Mouse (Mus musculus) erythroid progenitor cell, adult 5-6 weeks (primary cell): Measurements from ENCODE around the gene Brd3. TPM values are rescaled to one million over a fixed set of nuclear protein-coding genes. Genes with fewer than 3 reads are reported as not detected.

Source experiments
- ATAC-seq: replicated peaks from 2 replicates; pipeline ENCODE4 v1.8.0; 2016; ENCODE audit warnings: moderate number of reproducible peaks, mild to moderate bottlenecking, moderate TSS enrichment, inconsistent platforms; ENCODE audit not compliant: poor library complexity, low FRiP score, severe bottlenecking
- total RNA-seq, 2 experiments: library from RNA; stranded (forward) in 1 of 2; stranded (reverse) in 1 of 2; fragments of 150-400 nt in 1 of 2; fragments of 186-747, 209-891 nt in 1 of 2; gene quantifications; 2 replicates each; pipeline versions ENCODE4 v1.2.3 to v1.2.4; 2015 to 2017; ENCODE audit warnings: low replicate concordance in 2 of 2

The Brd3 gene
- total RNA-seq, 2 experiments from 2014 or later = 17.3 to 30.6 TPM

DNA sequence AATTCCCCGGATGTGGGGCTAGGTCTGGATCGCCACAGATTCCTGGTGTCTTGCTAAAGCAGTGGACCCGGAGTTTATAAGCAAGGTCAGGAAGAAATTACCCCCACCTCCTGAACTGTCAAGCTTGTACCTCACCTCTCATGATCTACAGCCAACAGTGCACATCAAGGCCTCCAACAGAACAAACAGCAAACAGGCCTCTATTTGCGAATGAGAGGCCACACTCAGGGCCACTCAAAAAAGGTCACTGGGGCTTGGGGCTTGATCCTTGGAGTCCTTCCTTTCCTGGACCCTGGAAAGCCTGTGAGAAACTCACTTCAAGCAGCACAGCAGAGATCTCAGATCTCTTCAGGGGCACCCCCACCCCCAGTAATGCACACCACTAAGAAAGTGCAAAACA, 33.6 kb downstream of the Brd3 start:
- ATAC-seq = no peak

- no peak for ATAC-seq
Measured at GRCm38 (mm10) chr2:27473061-27473765, 34.2 kb downstream of the Brd3 start.

DNA sequence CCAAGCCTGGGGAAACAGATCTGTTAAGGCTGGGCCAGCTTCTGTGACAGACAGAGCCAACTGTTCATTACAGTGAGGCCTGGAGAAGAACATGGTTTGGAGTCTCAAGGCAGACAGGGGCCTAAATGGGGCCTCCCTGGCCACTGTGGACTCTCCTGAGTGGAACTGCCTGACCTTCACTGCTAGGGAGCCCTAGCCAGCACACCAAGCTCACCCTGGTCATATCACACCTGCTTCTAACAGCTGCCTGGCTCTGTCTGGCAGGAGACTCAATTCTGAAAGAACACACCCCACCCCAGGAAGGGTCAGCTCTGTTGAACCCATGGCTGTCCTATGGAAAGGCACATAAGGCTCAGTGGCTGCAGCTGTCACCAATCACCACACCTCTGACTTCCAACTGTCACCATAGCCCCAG, 36.3 kb downstream of the Brd3 start:
- ATAC-seq = no peak

DNA sequence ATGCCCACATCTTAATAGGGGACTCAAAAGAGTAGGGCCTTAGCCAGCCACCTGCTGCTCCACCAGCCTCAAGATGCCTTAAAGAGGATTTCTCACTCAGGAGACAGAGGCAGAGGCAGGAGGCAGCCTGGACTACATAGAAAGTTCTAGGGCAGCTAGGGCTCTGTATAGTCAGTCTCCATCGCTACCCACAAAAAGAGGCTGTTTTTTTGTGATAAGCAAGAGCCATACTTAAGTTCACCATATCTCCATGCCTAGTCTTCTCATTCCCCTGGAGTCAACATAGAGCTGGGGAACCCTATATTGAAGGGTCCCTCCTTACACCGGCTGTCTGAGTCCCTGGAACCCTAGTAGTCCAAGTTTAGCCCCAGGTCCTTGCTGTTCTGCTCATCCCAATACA, 36.9 kb downstream of the Brd3 start:
- peak; percentile 51; the same call in 1 of the 2 replicates for ATAC-seq

GRCm38 (mm10) chr2:27469991-27470355, 37.5 kb downstream of the Brd3 start:
- ATAC-seq = no peak

DNA sequence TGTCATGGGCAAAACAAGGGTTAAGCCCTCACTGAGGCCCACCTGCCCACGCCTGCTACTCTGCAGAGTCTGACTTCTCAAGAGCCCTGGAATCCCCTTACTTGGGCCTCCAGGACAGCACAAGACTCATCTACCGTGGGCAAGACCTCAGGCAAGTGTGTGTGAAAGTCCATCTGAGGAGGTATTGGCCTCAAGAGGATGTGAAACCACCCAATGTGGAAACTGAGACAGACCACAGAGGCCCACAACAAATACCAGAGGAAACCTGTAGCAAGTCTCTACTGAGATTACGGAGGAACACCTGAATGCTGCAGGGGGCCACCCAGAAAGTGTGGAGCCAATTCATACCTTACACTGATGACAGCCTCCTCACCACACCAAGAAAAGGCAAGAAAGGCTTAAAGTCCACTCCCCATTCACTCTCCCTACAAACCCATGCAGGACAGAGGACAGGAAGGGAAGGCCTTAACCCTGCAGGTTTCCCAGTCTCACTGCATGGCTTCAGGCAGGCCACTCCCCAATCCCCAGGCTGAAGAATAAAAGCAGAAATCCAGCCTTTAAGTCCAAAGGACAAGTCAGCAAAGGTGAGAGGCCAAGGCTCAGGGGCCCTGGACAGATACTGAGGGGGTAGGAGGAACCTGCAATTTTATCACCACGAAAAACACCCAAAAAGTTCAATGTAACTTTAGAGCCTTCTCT, 38.0 kb downstream of the Brd3 start:
- no peak for ATAC-seq

GRCm38 (mm10) chr2:27462901-27463300, 44.6 kb downstream of the Brd3 start:
- no peak for ATAC-seq

GRCm38 (mm10) chr2:27461881-27462660, 45.4 kb downstream of the Brd3 start:
- ATAC-seq = no peak

DNA sequence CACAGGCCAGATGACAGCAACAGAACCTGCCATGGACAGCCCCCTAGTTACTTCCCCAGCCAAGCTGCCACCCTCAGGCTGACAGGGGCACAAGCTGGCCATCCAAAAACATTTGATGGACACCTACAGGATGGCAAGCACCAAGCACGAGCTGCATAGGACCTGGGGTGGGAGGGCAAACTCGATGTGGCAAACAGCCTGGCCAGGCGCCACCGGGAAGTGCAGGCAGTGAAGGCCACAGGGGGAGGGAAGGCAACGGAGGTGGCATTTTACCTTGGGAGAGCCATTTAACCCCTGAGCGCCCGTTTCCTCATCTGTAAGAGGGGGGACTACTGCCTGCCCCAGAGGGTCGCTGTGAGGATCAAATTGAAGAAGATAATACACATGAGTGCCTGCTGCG, 46.8 kb downstream of the Brd3 start:
- ATAC-seq = no peak

- no peak for ATAC-seq
Measured at GRCm38 (mm10) chr2:27460163-27460562, 47.3 kb downstream of the Brd3 start.

GRCm38 (mm10) chr2:27459735-27460134, 47.7 kb downstream of the Brd3 start:
- no peak for ATAC-seq

DNA sequence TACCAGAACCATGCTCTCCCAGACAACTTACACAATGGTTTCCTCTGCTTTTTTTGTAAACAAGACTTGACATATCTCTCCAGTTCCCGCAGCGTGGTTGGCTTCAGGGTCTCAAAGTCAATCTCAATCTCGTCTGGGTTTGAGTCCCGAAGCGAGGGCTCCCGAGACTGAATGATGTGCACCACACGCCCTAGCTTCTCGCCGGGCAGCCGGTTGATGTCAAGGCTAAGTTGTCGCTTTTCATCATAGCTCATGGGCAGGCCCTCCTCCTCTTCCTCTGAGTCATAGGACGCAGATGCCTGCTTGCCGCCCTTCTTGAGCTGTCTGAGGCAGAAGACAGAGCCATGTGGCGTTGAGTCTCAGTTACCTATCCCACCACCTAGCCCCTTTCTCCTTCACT, 57.2 kb downstream of the Brd3 start:
- no peak for ATAC-seq

DNA sequence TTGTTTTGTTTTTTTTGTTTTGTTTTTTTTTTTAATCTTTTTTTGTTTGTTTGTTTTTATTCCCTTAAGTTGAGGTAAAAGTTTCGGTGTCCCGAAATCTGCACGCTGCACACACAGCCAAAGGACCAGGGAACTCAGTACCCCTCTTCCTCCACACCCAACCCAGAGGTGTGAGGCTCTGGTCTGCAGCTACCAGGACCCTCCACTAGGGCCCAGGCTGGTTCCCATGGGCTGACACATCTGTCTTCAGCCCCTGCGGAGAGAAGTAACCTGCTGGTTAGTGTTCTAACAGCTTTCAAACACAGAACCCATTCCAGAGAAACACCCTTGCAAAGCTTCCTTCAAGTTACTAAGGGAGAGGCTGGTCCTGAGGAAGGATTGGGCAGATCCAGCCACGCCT, 59.7 kb downstream of the Brd3 start:
- ATAC-seq = no peak

GRCm38 (mm10) chr2:27446812-27447211, 60.6 kb downstream of the Brd3 start:
- ATAC-seq = no peak

DNA sequence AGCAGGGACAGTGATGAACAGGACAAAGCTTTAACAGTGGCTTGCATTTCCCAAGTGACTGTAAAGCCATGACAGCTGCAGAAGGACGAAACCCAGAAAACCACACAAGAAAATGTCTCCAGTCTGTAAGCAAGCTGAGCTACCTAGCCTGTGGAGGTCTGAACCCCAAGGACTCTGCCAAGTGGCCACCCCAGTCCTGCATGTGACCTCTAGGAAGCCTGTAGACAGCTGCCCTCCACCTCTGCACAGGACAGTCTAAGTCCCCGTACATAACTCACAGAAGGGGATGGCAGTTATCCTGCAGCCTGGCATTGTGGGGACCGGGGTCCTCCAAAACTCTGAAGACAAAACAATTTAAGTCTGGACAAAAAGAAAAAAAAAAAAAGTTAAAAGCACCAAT, 61.6 kb downstream of the Brd3 start:
- ATAC-seq = no peak

DNA sequence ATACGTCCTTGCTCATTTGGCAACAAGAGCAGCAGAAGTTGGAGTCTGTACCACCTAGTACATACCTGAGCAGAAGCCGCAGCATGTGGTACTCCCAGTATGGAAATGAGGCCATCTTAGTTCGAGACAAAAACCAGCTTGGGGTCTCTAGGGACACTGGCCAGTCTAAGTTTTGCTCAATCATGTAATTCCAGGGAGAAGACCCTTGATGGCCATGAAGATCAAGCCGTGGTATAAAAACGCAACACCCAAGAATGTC, 64.1 kb downstream of the Brd3 start:
- no peak for ATAC-seq

DNA sequence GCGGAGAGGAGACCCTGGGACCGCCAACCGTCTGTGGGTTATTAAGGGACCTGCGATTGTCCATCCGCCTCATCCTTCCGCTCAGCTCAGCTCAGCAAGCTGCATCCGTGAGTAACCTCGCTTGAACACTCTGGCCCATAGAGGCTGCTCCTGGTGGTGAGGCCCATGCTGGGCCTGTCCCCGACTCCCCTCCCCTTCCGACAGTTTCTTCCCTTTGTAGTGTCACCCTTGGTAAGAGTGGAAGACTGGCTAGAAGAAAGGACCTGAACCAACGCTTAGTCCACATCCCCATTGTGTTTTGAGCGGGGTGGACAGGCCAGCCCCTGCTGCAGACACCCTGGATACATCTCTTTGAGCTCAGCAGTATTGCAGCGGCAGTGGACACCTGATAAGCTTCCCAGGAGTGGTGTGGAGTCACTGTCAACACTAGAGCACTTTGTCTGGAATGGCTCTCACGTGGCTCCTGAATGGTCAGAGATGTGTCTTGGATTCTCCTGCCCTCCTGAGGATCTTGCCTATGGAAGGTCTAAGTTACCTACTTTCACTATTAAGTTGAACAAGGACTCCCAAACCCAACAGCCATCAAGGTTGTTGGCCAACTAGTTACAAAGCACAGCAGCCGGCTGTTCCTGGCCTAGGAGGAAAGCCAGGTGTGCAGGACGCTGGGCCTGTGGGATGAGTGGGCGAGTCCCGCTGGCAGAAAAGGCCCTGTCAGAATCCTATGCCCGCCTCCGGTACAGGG, 64.6 kb downstream of the Brd3 start:
- ATAC-seq = no peak

DNA sequence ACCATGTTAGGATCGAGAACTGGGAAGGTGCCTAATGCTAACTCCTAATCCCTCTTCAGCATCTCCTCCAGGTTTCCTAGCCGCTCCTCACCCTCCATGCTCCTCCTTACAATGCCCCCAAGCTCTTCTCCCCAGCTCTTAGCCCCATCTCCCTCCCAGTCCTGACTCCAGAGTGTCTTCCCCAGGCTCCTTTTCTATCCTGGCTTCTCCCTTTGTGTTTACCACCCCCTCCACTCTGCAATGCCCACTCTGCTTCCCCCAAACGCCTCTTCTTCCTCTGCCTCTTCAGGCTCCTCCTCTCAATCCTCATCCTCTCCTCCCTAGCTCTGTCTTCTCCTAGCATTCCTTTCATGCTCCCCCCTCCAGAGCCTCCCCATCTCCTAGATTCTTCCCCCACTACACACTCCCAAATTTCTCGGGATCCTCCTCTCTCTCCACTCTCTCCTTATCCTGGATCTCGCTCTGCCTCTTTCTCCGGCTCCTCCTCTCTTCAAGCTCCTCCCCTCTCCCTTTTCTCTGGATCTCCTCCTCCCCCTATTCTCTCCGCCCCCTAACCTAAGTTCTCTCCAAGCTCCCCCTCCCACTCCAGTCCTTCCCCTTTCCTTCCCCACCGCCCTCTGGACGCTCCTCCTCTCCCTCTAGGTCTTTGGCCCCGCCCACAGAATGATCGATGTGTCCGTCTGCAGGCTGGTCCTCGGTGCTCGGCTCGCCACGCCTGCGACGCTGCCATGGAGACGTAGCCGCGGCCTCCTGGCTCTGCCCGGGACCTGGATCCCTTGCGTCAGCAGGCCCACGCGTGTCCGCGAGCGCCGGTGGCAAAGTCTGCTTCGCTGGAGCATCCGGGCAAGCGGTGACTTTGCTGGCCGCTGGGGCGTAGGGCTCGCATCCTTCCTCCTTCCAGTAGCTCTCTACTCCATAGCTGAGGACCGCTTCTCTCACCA, 65.4 kb downstream of the Brd3 start, which contains the start of gene Brd3os:
Gene Brd3os, plus strand, starts transcription at position 558 of the 941 bp plus-strand sequence.
- peak; percentile 93 for ATAC-seq

- ATAC-seq = 0 out of 2 replicates have a peak, but pooled peaks have one; percentile 36
Measured at GRCm38 (mm10) chr2:27438281-27438680, 69.2 kb downstream of the Brd3 start.
